Mouse (Mus musculus): ENCODE data around the gene F930015N05Rik. TPM values are rescaled to one million over a fixed set of nuclear protein-coding genes. Genes with fewer than 3 reads are reported as not detected.

F930015N05Rik gene
- polyA plus RNA-seq, 1 experiment from 2014 or later, result 0.76 TPM

DNA sequence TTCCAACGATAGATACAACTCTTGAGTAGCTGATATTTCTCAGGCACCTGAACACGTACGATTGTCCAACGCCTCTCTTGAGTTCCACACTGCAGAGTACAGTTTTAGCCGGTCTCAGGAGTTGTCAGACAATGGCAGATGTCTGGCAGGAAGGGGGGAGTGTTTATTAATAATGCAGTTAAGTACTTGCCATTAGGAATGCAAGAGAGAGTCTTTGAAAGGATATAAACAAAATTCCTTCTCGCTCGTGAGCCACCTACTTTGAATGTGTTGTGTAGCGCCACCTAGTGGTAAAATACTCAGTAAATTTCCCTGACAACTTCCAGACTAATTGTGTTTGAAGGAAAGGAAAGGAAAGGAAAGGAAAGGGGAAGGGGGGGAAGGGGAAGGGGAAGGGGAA lies 5.7 kb upstream of the F930015N05Rik start:
- H3K9me3 ChIP-seq (ENCODE audit: control insufficient read depth, low read length), result no peaks in the 10 kb centered on the region
- H3K27ac ChIP-seq (ENCODE audit: low read depth, low read length), result no peak overlapping the region
- H3K27me3 ChIP-seq (ENCODE audit: control insufficient read depth, insufficient read depth, low read length), result peaks cover 3% of the 10 kb centered on the region; the same call in 1 of the 2 replicates
- WGBS, result 36% methylated on average over 8 of the region's 8 CpGs
- no peak overlapping the region for H3K4me3 ChIP-seq (ENCODE audit: low read depth, low read length)
- H3K36me3 ChIP-seq (ENCODE audit: control insufficient read depth, insufficient read depth, low read length), result no peaks in the 10 kb centered on the region
- ATAC-seq (ENCODE audit: low FRiP score) (no peak), DNase-seq (ENCODE audit: low spot score) (peak; percentile 82)
- H3K9ac ChIP-seq (ENCODE audit: low read depth, low read length), result no peak overlapping the region
- no peak overlapping the region for H3K4me2 ChIP-seq (replicated peaks; ENCODE audit: low read depth, low read length)
- no peaks in the 10 kb centered on the region for H3K4me1 ChIP-seq (replicated peaks; ENCODE audit: control insufficient read depth, insufficient read depth, low read length)

DNA sequence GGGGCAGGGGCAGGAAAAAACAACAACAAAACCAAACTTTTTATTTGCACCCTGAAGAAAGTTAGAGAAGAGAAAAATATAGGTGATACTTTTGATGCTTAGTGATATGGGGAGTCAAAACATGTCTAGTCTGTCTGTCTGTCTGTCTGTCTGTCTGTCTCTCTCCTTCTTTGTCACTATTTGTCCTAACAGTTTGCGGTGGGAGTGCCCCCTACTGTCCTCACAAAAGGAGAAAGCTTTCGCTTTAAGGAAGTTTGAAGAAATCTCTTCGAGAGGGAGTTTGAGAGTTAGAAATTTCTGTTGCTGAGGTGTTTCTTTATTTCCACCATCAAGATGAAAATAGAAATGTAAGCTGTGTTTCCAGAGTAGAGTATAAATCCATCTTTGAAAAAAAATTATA lies 2.5 kb upstream of the F930015N05Rik start:
- Histone ChIP-seq H3K4me2 (replicated peaks; ENCODE audit: low read depth, low read length) (no peak overlapping the region), H3K9ac (ENCODE audit: low read depth, low read length) (no peak overlapping the region), H3K27me3 (ENCODE audit: control insufficient read depth, insufficient read depth, low read length) (peaks cover 9% of the 10 kb centered on the region), H3K4me1 (replicated peaks; ENCODE audit: control insufficient read depth, insufficient read depth, low read length) (peaks cover 9% of the 10 kb centered on the region; the same call in 1 of the 2 replicates), H3K36me3 (ENCODE audit: control insufficient read depth, insufficient read depth, low read length) (no peaks in the 10 kb centered on the region), H3K4me3 (ENCODE audit: low read depth, low read length) (no peak overlapping the region), H3K9me3 (ENCODE audit: control insufficient read depth, low read length) (no peaks in the 10 kb centered on the region), H3K27ac (ENCODE audit: low read depth, low read length) (no peak overlapping the region)
- 28% methylated on average over 3 of the region's 3 CpGs for WGBS
- ATAC-seq (ENCODE audit: low FRiP score) (no peak), DNase-seq (ENCODE audit: low spot score) (peak; percentile 37)

- Histone ChIP-seq H3K4me3 (ENCODE audit: low read depth, low read length) (no peak overlapping the region), H3K9ac (ENCODE audit: low read depth, low read length) (no peak overlapping the region), H3K36me3 (ENCODE audit: control insufficient read depth, insufficient read depth, low read length) (no peaks in the 10 kb centered on the region), H3K27me3 (ENCODE audit: control insufficient read depth, insufficient read depth, low read length) (peaks cover 9% of the 10 kb centered on the region), H3K4me2 (replicated peaks; ENCODE audit: low read depth, low read length) (no peak overlapping the region), H3K4me1 (replicated peaks; ENCODE audit: control insufficient read depth, insufficient read depth, low read length) (peaks cover 9% of the 10 kb centered on the region; the same call in 1 of the 2 replicates), H3K9me3 (ENCODE audit: control insufficient read depth, low read length) (no peaks in the 10 kb centered on the region), H3K27ac (ENCODE audit: low read depth, low read length) (no peak overlapping the region)
- 27% methylated on average over 3 of the region's 3 CpGs for WGBS
- DNase-seq (ENCODE audit: low spot score) (peak; percentile 30), ATAC-seq (ENCODE audit: low FRiP score) (no peak)
Observed at GRCm38 (mm10) chr11:64437721-64438120, 1.3 kb upstream of the F930015N05Rik start.

DNA sequence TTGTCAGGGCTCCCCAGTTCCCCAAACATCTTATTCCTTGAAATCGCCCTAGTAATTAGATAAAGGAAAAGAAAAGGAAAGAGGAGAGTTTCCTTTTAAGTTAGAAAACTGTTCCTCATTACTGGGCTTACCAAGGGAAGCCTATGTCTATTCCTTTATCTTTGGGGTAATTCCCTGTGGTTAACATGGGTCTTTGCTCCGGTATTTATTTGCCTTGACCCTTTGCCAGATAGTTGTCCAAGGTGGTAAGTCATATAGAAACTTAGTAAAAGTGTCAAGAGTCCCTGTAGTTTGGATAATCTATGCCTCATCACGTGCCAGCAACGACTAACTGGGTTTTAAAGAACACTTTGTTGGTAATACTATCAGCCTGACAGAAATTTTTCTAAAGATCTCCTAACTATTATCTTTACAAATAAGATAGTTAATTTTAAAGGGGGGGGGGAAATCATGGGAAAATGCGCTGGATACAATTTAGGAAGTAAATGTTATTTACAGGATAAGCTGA lies 392 bp upstream of the F930015N05Rik start:
- Histone ChIP-seq H3K4me1 (replicated peaks; ENCODE audit: control insufficient read depth, insufficient read depth, low read length) (peaks cover 9% of the 10 kb centered on the region; the same call in 1 of the 2 replicates), H3K36me3 (ENCODE audit: control insufficient read depth, insufficient read depth, low read length) (no peaks in the 10 kb centered on the region), H3K9me3 (ENCODE audit: control insufficient read depth, low read length) (no peaks in the 10 kb centered on the region), H3K27me3 (ENCODE audit: control insufficient read depth, insufficient read depth, low read length) (peaks cover 9% of the 10 kb centered on the region), H3K4me2 (replicated peaks; ENCODE audit: low read depth, low read length) (peak overlapping the region; percentile 73), H3K9ac (ENCODE audit: low read depth, low read length) (peak overlapping the region; percentile 77; the same call in 1 of the 2 replicates), H3K27ac (ENCODE audit: low read depth, low read length) (no peak overlapping the region), H3K4me3 (ENCODE audit: low read depth, low read length) (peak overlapping the region; percentile 59)
- WGBS, result 21% methylated on average over 5 of the region's 5 CpGs
- DNase-seq (ENCODE audit: low spot score) (no peak), ATAC-seq (ENCODE audit: low FRiP score) (no peak)

DNA sequence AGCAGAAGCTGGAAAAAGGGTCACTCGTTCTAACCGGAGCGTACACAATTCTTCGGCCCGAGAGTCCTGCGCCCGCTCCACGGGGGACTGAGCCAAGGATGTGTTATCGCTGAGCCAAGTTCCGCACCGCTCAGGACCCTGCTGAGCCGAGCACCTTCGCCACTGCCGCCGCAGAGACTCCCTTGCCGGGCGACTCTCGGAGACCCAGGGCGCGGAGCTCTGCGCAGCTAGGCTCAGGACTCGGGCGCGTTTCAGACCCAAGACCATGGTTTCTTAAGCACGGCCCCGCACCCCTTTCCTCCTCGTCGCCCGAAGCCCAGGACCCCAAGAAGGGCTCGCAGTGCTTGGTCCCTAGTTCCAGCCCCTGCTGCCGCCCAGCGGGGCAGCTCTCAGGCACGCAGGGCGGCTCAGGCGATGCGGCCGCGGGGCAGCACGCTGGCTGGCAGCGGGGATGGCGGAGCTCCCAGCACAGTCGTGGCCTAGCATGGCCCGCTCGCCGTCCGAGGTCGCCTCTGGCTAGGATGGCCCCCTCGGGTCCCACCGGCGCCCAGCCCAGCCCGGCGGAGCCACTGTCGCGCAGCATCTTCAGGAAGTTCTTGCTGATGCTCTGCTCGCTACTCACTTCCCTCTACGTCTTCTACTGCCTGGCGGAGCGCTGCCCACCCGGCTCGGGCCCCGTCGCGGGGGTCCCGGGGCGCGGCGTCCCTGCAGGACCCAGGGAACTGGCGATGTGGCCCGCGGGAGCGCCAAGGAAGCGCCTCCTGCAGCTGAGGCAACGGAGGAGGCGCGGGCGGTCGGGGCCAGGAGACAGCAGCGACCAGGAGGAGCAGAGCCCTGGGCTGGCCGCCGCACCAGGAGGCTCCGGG lies 674 bp downstream of the F930015N05Rik start:
- Histone ChIP-seq H3K4me1 (replicated peaks; ENCODE audit: control insufficient read depth, insufficient read depth, low read length) (peaks cover 9% of the 10 kb centered on the region; the same call in 1 of the 2 replicates), H3K36me3 (ENCODE audit: control insufficient read depth, insufficient read depth, low read length) (no peaks in the 10 kb centered on the region), H3K27ac (ENCODE audit: low read depth, low read length) (peak overlapping the region; percentile 70), H3K27me3 (ENCODE audit: control insufficient read depth, insufficient read depth, low read length) (peaks cover 9% of the 10 kb centered on the region), H3K4me3 (ENCODE audit: low read depth, low read length) (peak overlapping the region; percentile 59), H3K9me3 (ENCODE audit: control insufficient read depth, low read length) (no peaks in the 10 kb centered on the region), H3K9ac (ENCODE audit: low read depth, low read length) (peak overlapping the region; percentile 77), H3K4me2 (replicated peaks; ENCODE audit: low read depth, low read length) (peak overlapping the region; percentile 73)
- under 1% methylated on average over 73 of the region's 81 CpGs for WGBS
- peak; percentile 74 for DNase-seq (ENCODE audit: low spot score)
- ATAC-seq (ENCODE audit: low FRiP score), result peak; percentile 73

DNA sequence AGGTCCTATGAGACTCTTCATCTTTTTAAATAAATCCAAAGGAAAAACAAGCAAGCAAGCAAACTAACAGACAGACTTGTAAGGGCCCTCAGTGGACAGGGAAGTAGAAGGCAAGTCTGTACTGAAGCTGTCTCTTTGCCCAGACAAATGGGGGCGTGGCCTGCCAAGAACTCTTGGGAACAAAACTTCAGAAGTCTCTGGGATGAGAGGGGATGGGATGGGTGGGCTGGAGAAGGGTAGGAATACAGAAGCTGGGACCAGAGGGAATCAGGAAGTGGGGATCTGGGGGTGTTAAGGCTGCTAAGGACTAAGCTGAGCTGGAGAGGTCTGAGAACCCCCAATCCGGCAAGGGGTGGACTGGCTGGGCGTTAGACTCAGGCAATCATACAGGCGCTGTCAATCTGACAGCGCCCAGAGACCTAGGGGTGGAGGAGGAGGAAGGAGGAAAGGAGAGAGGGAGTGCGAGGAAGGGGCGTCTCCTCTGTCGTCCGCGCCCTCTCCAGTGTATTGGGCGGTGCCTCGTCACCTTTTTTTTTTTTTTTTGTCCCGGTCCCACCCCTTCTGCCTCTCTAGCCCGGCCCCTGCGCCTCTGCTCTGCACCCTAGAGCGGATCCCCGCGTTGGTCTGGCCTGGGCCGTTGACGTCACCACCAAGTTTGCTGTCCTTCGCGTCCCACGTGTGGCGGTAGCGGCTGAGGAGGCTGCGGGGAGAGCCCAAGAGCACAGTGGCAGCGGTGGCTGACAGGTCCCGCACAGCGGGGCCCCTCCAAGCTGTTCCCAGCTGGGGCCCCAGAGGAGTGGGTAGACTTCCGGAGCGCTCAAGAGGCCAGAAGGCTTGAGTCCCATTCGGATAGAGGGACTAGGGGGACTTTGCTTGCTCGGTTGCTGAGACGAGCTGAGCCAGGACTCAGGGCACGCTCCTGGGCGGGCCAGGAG lies 1.6 kb downstream of the F930015N05Rik start, which contains the start of gene Hs3st3a1:
Hs3st3a1 (plus strand) TSS at position 722 of the 935 bp plus-strand sequence.
- Histone ChIP-seq H3K4me1 (replicated peaks; ENCODE audit: control insufficient read depth, insufficient read depth, low read length) (peaks cover 9% of the 10 kb centered on the region; the same call in 1 of the 2 replicates), H3K9me3 (ENCODE audit: control insufficient read depth, low read length) (no peaks in the 10 kb centered on the region), H3K27ac (ENCODE audit: low read depth, low read length) (peak within 1 kb of the TSS; percentile 70), H3K4me2 (replicated peaks; ENCODE audit: low read depth, low read length) (peak within 1 kb of the TSS; percentile 73), H3K36me3 (ENCODE audit: control insufficient read depth, insufficient read depth, low read length) (no peaks in the 10 kb centered on the region), H3K9ac (ENCODE audit: low read depth, low read length) (peak within 1 kb of the TSS; percentile 77), H3K27me3 (ENCODE audit: control insufficient read depth, insufficient read depth, low read length) (peaks cover 9% of the 10 kb centered on the region), H3K4me3 (ENCODE audit: low read depth, low read length) (peak within 1 kb of the TSS; percentile 59)
- ATAC-seq (ENCODE audit: low FRiP score) (peak; percentile 87), DNase-seq (ENCODE audit: low spot score) (peak; percentile 74)
- WGBS, result under 1% methylated on average over 36 of the region's 36 CpGs

GRCm38 (mm10) chr11:64418969-64419368 lies 17.5 kb downstream of the F930015N05Rik start:
- 88% methylated on average over 1 of the region's 1 CpGs for WGBS
- Histone ChIP-seq H3K4me1 (replicated peaks; ENCODE audit: control insufficient read depth, insufficient read depth, low read length) (no peaks in the 10 kb centered on the region), H3K4me2 (replicated peaks; ENCODE audit: low read depth, low read length) (no peak overlapping the region), H3K27me3 (ENCODE audit: control insufficient read depth, insufficient read depth, low read length) (no peaks in the 10 kb centered on the region), H3K9me3 (ENCODE audit: control insufficient read depth, low read length) (no peaks in the 10 kb centered on the region; the same call in 1 of the 2 replicates), H3K27ac (ENCODE audit: low read depth, low read length) (no peak overlapping the region), H3K36me3 (ENCODE audit: control insufficient read depth, insufficient read depth, low read length) (no peaks in the 10 kb centered on the region), H3K9ac (ENCODE audit: low read depth, low read length) (no peak overlapping the region), H3K4me3 (ENCODE audit: low read depth, low read length) (no peak overlapping the region)
- no peak for ATAC-seq (ENCODE audit: low FRiP score)
- DNase-seq (ENCODE audit: low spot score), result no peak

DNA sequence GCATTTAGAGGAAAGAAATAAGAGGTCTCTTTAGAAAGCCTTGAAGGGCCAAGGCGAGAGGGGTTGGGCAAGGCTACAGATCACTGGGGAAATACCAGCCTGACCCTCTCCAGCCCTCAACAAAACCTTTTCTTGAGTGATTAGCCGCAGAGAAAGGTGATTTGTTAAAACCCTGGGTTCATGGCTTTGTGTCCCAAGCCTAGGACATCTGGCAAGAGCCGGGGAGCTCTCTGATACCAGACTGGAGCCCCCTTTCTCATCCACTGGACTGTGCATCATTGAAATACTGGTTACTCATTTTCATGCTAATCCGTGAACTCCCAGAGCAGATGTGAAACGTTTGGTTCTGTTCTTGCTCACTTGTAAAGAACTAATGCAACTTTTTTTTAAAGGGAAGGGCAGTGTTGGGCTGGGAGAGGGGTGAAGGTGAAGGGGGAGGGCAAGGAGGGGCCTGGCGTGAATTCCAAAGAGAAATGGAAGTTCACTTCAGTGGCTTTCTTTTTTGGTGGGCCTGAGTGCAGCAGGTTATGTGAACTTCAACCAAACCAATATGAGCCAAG lies 35.8 kb downstream of the F930015N05Rik start:
- Histone ChIP-seq H3K4me3 (ENCODE audit: low read depth, low read length) (no peak overlapping the region), H3K4me2 (replicated peaks; ENCODE audit: low read depth, low read length) (no peak overlapping the region), H3K9ac (ENCODE audit: low read depth, low read length) (no peak overlapping the region), H3K4me1 (replicated peaks; ENCODE audit: control insufficient read depth, insufficient read depth, low read length) (0 out of 2 replicates have a peak, but pooled peaks cover 4% of the 10 kb centered on the region), H3K27me3 (ENCODE audit: control insufficient read depth, insufficient read depth, low read length) (no peaks in the 10 kb centered on the region), H3K9me3 (ENCODE audit: control insufficient read depth, low read length) (no peaks in the 10 kb centered on the region), H3K27ac (ENCODE audit: low read depth, low read length) (peak overlapping the region; percentile 30; the same call in 1 of the 2 replicates), H3K36me3 (ENCODE audit: control insufficient read depth, insufficient read depth, low read length) (no peaks in the 10 kb centered on the region)
- WGBS, result 34% methylated on average over 6 of the region's 6 CpGs
- DNase-seq (ENCODE audit: low spot score) (peak; percentile 34), ATAC-seq (ENCODE audit: low FRiP score) (peak; percentile 27; the same call in 1 of the 2 replicates)
